Mouse (Mus musculus) gastrocnemius, adult 8-10 months (tissue): ENCODE results near the gene Gm13889. TPM values are rescaled to one million over a fixed set of nuclear protein-coding genes. Genes with fewer than 3 reads are reported as not detected.

Experiments used
- total RNA-seq, 4 experiments: library from RNA; stranded (reverse); gene quantifications; 2 replicates each; pipeline ENCODE4 v1.2.4; 2022

Gm13889 gene
- total RNA-seq, 4 experiments from 2014 or later: 3.3 to 5.6 (median 4.9) TPM

Other genes with a start within 250 kb of the Gm13889 start
- gene Ext2, start 134.6 kb downstream of the Gm13889 start, total RNA-seq: 10 to 100 TPM; 38.7 to 43.0 (median 42.0) TPM
- 1 to 10 TPM; 2.5 to 3.3 (median 2.9) TPM for gene Accs, start 107.3 kb downstream of the Gm13889 start, total RNA-seq
- not detected for gene Accsl, start 88.0 kb downstream of the Gm13889 start, total RNA-seq
- gene Gm27027, start 39.2 kb upstream of the Gm13889 start, total RNA-seq: not detected
- 10 to 100 TPM; 53.5 to 59.1 (median 57.2) TPM for gene Alkbh3, start 53.6 kb upstream of the Gm13889 start, total RNA-seq
- gene Hsd17b12, start 200.8 kb upstream of the Gm13889 start, total RNA-seq: 1 to 10 TPM; 4.1 to 5.1 (median 4.5) TPM